Mouse (Mus musculus): ENCODE data around the gene Gm17660. TPM values are rescaled to one million over a fixed set of nuclear protein-coding genes. Genes with fewer than 3 reads are reported as not detected.
A peak's percentile ranks its signal among the peaks of the same experiment; 100 is the strongest.

The Gm17660 gene
- total and polyA plus RNA-seq, 2 experiments from 2014 or later, result not detected

DNA sequence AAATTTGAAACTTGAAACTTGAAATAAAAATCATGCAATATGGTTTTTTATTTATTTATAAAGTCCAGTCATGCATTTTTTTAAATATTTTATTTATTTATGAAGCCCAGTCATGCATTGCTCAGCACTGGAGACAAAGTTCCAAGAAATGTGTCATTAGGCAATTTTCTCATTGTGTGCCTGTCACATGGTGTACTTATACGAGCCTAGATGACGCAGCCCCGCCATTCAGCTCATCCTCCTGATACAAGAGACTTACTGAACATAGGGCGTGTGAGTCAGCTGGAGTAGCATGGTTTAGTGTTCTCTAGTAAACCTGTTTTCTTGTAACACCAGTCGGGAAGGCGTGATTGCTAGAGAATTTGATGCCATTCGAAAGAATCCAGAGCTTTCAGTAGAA lies 21.1 kb downstream of the Gm17660 start:
- peaks cover 70% of the 10 kb centered on the region for H3K36me3 ChIP-seq (replicated peaks; ENCODE audit: control insufficient read depth, insufficient read depth, low read length)

GRCm38 (mm10) chr5:104055816-104056215 lies 21.6 kb downstream of the Gm17660 start:
- H3K9me3 ChIP-seq (replicated peaks; ENCODE audit: control insufficient read depth, low read length), result no peaks in the 10 kb centered on the region
- 82% methylated on average over 4 of the region's 4 CpGs for WGBS
- no peak overlapping the region for H3K4me3 ChIP-seq (ENCODE audit: low read depth, low read length)
- TF ChIP-seq CTCF (IDR thresholded peaks at IDR 0.05; ENCODE audit: low read depth) (no peak), EP300 (IDR thresholded peaks at IDR 0.05; ENCODE audit: low read depth) (no peak)
- no peak for DNase-seq (ENCODE audit: low spot score)
- H3K4me1 ChIP-seq (ENCODE audit: control insufficient read depth, insufficient read depth), result no peaks in the 10 kb centered on the region
- H3K36me3 ChIP-seq (replicated peaks; ENCODE audit: control insufficient read depth, insufficient read depth, low read length), result peaks cover 70% of the 10 kb centered on the region
- no peak overlapping the region for H3K4me2 ChIP-seq (ENCODE audit: low read depth, low read length)
- H3K9ac ChIP-seq (replicated peaks; ENCODE audit: low read depth, low read length), result no peak overlapping the region
- no peak for ATAC-seq (ENCODE audit: insufficient read depth, low read depth)
- no peak overlapping the region for H3K27ac ChIP-seq (ENCODE audit: low read depth)
- no peaks in the 10 kb centered on the region for H3K27me3 ChIP-seq (ENCODE audit: control insufficient read depth, insufficient read depth, low read length)

More for the DNA sequence above, 21.1 kb downstream of the Gm17660 start:
- no peak overlapping the region for H3K4me2 ChIP-seq (ENCODE audit: low read depth, low read length)
- no peaks in the 10 kb centered on the region for H3K27me3 ChIP-seq (ENCODE audit: control insufficient read depth, insufficient read depth, low read length)
- no peak overlapping the region for H3K4me3 ChIP-seq (ENCODE audit: low read depth, low read length)
- no peak overlapping the region for H3K9ac ChIP-seq (replicated peaks; ENCODE audit: low read depth, low read length)
- ATAC-seq (ENCODE audit: insufficient read depth, low read depth), result no peak
- DNase-seq (ENCODE audit: low spot score), result no peak
- no peaks in the 10 kb centered on the region for H3K9me3 ChIP-seq (replicated peaks; ENCODE audit: control insufficient read depth, low read length)
- no peak overlapping the region for H3K27ac ChIP-seq (ENCODE audit: low read depth)
- H3K4me1 ChIP-seq (ENCODE audit: control insufficient read depth, insufficient read depth), result no peaks in the 10 kb centered on the region
- 89% methylated on average over 7 of the region's 7 CpGs for WGBS
- no peak for TF ChIP-seq CTCF (IDR thresholded peaks at IDR 0.05; ENCODE audit: low read depth)
- no peak for TF ChIP-seq EP300 (IDR thresholded peaks at IDR 0.05; ENCODE audit: low read depth)

GRCm38 (mm10) chr5:104054938-104055337 lies 22.5 kb downstream of the Gm17660 start:
- Histone ChIP-seq H3K4me1 (ENCODE audit: control insufficient read depth, insufficient read depth) (no peaks in the 10 kb centered on the region), H3K4me2 (ENCODE audit: low read depth, low read length) (no peak overlapping the region), H3K9me3 (replicated peaks; ENCODE audit: control insufficient read depth, low read length) (no peaks in the 10 kb centered on the region), H3K27me3 (ENCODE audit: control insufficient read depth, insufficient read depth, low read length) (no peaks in the 10 kb centered on the region), H3K27ac (ENCODE audit: low read depth) (no peak overlapping the region), H3K4me3 (ENCODE audit: low read depth, low read length) (no peak overlapping the region), H3K9ac (replicated peaks; ENCODE audit: low read depth, low read length) (no peak overlapping the region), H3K36me3 (replicated peaks; ENCODE audit: control insufficient read depth, insufficient read depth, low read length) (peaks cover 67% of the 10 kb centered on the region)
- ATAC-seq (ENCODE audit: insufficient read depth, low read depth) (no peak), DNase-seq (ENCODE audit: low spot score) (no peak)
- WGBS, result 86% methylated on average over 4 of the region's 4 CpGs
- TF ChIP-seq CTCF (IDR thresholded peaks at IDR 0.05; ENCODE audit: low read depth) (no peak), EP300 (IDR thresholded peaks at IDR 0.05; ENCODE audit: low read depth) (no peak)

DNA sequence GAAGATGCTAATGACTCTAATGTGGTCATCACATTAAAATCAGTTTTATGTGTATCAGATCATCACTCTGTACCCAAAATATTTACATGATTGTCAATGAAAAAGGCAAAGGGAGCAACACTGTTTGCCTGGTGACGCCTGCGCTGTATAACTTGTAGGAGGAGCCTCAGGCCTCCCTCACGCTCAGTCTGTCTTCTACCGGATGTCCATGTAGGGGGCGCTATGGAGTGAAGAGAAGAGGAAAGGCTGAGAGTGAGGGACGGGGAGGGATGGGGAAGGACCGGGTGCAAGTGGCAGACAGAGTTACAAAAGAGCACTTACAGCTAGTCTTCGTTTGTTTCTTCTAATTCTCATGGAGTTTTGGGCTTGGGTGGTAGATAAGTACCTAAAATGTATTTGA lies 24.5 kb downstream of the Gm17660 start:
- Histone ChIP-seq H3K27ac (ENCODE audit: low read depth) (no peak overlapping the region), H3K36me3 (replicated peaks; ENCODE audit: control insufficient read depth, insufficient read depth, low read length) (peaks cover 47% of the 10 kb centered on the region), H3K4me1 (ENCODE audit: control insufficient read depth, insufficient read depth) (peaks cover 4% of the 10 kb centered on the region), H3K9me3 (replicated peaks; ENCODE audit: control insufficient read depth, low read length) (no peaks in the 10 kb centered on the region), H3K4me3 (ENCODE audit: low read depth, low read length) (no peak overlapping the region), H3K27me3 (ENCODE audit: control insufficient read depth, insufficient read depth, low read length) (no peaks in the 10 kb centered on the region), H3K9ac (replicated peaks; ENCODE audit: low read depth, low read length) (no peak overlapping the region), H3K4me2 (ENCODE audit: low read depth, low read length) (no peak overlapping the region)
- WGBS, result 61% methylated on average over 8 of the region's 8 CpGs
- ATAC-seq (ENCODE audit: insufficient read depth, low read depth), result no peak
- TF ChIP-seq CTCF (IDR thresholded peaks at IDR 0.05; ENCODE audit: low read depth) (peak; percentile 25), EP300 (IDR thresholded peaks at IDR 0.05; ENCODE audit: low read depth) (no peak)
- no peak for DNase-seq (ENCODE audit: low spot score)

GRCm38 (mm10) chr5:104048139-104048538 lies 29.3 kb downstream of the Gm17660 start:
- TF ChIP-seq EP300 (IDR thresholded peaks at IDR 0.05; ENCODE audit: low read depth), result no peak
- TF ChIP-seq CTCF (IDR thresholded peaks at IDR 0.05; ENCODE audit: low read depth), result no peak
- peaks cover 27% of the 10 kb centered on the region for H3K36me3 ChIP-seq (replicated peaks; ENCODE audit: control insufficient read depth, insufficient read depth, low read length)
- H3K4me2 ChIP-seq (ENCODE audit: low read depth, low read length), result peak overlapping the region; percentile 77
- peak overlapping the region; percentile 94 for H3K9ac ChIP-seq (replicated peaks; ENCODE audit: low read depth, low read length)
- no peaks in the 10 kb centered on the region for H3K9me3 ChIP-seq (replicated peaks; ENCODE audit: control insufficient read depth, low read length)
- H3K27me3 ChIP-seq (ENCODE audit: control insufficient read depth, insufficient read depth, low read length), result no peaks in the 10 kb centered on the region
- H3K4me1 ChIP-seq (ENCODE audit: control insufficient read depth, insufficient read depth), result peaks cover 13% of the 10 kb centered on the region
- 48% methylated on average over 4 of the region's 4 CpGs for WGBS
- DNase-seq (ENCODE audit: low spot score), result no peak
- H3K4me3 ChIP-seq (ENCODE audit: low read depth, low read length), result peak overlapping the region; percentile 85
- no peak for ATAC-seq (ENCODE audit: insufficient read depth, low read depth)
- H3K27ac ChIP-seq (ENCODE audit: low read depth), result no peak overlapping the region

All from heart, postnatal 0 days (tissue).